24 mouse cellular contexts compared by ENCODE assay signal in the genomic region with DNA sequence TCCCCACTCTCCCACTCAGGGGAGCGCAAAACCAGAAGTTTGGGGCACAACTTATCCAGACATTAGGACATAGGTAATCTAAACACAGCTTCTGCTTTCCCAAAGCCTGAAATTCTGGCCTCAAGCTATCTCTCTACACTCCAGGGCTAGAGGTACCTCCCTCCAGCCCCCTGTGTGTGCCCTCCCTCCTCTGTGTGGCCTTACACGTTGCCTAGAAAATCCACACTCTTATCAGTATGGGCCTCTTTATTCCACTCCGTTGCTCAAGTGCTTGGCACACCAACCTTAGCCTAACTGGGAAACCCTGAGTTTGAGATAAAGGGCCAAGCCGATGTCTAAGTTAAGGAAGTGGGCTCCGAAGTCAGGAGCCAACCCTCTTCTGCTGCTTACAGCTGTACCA. TPM values are rescaled to one million over a fixed set of nuclear protein-coding genes. Genes with fewer than 3 reads are reported as not detected.
DNase-seq lines count a peak whose midpoint lies in the region; ATAC-seq and TF ChIP-seq lines count a peak whose summit lies in the region.
"Had no signal": no experiment of that assay in that cellular context is flagged by ENCODE, and none has a peak within 500 bp of the region (broad histone marks: within the 10 kb centered on the region; RNA-seq: fewer than 3 reads in every experiment).

No protein-coding gene starts in this region.

- DNase-seq in embryo, embryonic 10.5 days (ENCODE audit: low spot score) = peak; percentile 8
- no peak for DNase-seq in embryo, embryonic 9.5 days (ENCODE audit: extremely low spot score)
- DNase-seq in lung, embryonic 14.5 days = peak; percentile 28
- DNase-seq in lung, postnatal 36 days = no peak
- peak; percentile 86 for DNase-seq in midbrain, embryonic 11.5 days (ENCODE audit: low spot score, missing footprints)
- DNase-seq in midbrain, embryonic 14.5 days = no peak
- no peak for DNase-seq in forebrain, postnatal 0 days
- DNase-seq: adrenal gland, postnatal 10 days; cerebellum, adult 11 months; cerebellum, adult 8-10 months; cerebellum, postnatal 14 days; gastrocnemius, postnatal 10 days; heart, adult 2 months had no signal

- no peaks in the 10 kb centered on the region for H3K36me3 ChIP-seq in lung, embryonic 14.5 days (ENCODE audit: insufficient read depth)
- H3K36me3 ChIP-seq in midbrain, embryonic 11.5 days (ENCODE audit: control insufficient read depth, insufficient read depth, low read length) = no peaks in the 10 kb centered on the region
- H3K36me3 ChIP-seq in midbrain, embryonic 14.5 days (ENCODE audit: control insufficient read depth, insufficient read depth, low read length) = no peaks in the 10 kb centered on the region
- no peaks in the 10 kb centered on the region for H3K36me3 ChIP-seq in forebrain, postnatal 0 days (ENCODE audit: insufficient read depth)
- H3K36me3 ChIP-seq: embryonic facial prominence, embryonic 12.5 days; forebrain, embryonic 15.5 days; heart, embryonic 12.5 days; hindbrain, embryonic 12.5 days had no signal

- no peaks in the 10 kb centered on the region for H3K9me3 ChIP-seq in lung, embryonic 14.5 days (ENCODE audit: low read depth, low read length)
- H3K9me3 ChIP-seq in midbrain, embryonic 11.5 days (ENCODE audit: control insufficient read depth, low read length) = no peaks in the 10 kb centered on the region
- no peaks in the 10 kb centered on the region for H3K9me3 ChIP-seq in midbrain, embryonic 14.5 days (ENCODE audit: control insufficient read depth, low read length)
- no peaks in the 10 kb centered on the region for H3K9me3 ChIP-seq in forebrain, postnatal 0 days (ENCODE audit: low read length)
- H3K9me3 ChIP-seq: embryonic facial prominence, embryonic 12.5 days; forebrain, embryonic 15.5 days; heart, embryonic 12.5 days; hindbrain, embryonic 12.5 days had no signal

- H3K9ac ChIP-seq in lung, embryonic 14.5 days = no peak overlapping the region
- no peak overlapping the region for H3K9ac ChIP-seq in midbrain, embryonic 11.5 days (ENCODE audit: low read length)
- no peak overlapping the region for H3K9ac ChIP-seq in midbrain, embryonic 14.5 days (replicated peaks; ENCODE audit: low read length)
- H3K9ac ChIP-seq in forebrain, postnatal 0 days = no peak overlapping the region
- H3K9ac ChIP-seq: embryonic facial prominence, embryonic 12.5 days; forebrain, embryonic 15.5 days; heart, embryonic 12.5 days; hindbrain, embryonic 12.5 days had no signal

- no peaks in the 10 kb centered on the region; the same call in 1 of the 2 replicates for H3K4me1 ChIP-seq in lung, embryonic 14.5 days (ENCODE audit: insufficient read depth)
- 0 out of 2 replicates have a peak, but pooled peaks cover 3% of the 10 kb centered on the region for H3K4me1 ChIP-seq in midbrain, embryonic 11.5 days (ENCODE audit: control insufficient read depth, insufficient read depth, low read length)
- peaks cover 12% of the 10 kb centered on the region for H3K4me1 ChIP-seq in midbrain, embryonic 14.5 days (ENCODE audit: control insufficient read depth, insufficient read depth, low read length)
- no peaks in the 10 kb centered on the region for H3K4me1 ChIP-seq in forebrain, postnatal 0 days (ENCODE audit: insufficient read depth)

- no peak overlapping the region for H3K4me3 ChIP-seq in lung, embryonic 14.5 days (ENCODE audit: low read depth, low read length)
- no peak overlapping the region for H3K4me3 ChIP-seq in midbrain, embryonic 11.5 days (ENCODE audit: low read depth, low read length)
- no peak overlapping the region for H3K4me3 ChIP-seq in midbrain, embryonic 14.5 days (replicated peaks; ENCODE audit: low read depth, low read length)
- no peak overlapping the region for H3K4me3 ChIP-seq in forebrain, postnatal 0 days (ENCODE audit: low read depth, low read length)
- H3K4me3 ChIP-seq: embryonic facial prominence, embryonic 12.5 days; forebrain, embryonic 15.5 days; heart, adult 2 months; heart, embryonic 12.5 days; hindbrain, embryonic 12.5 days had no signal

- no peak overlapping the region for H3K4me2 ChIP-seq in lung, embryonic 14.5 days
- H3K4me2 ChIP-seq in midbrain, embryonic 11.5 days = no peak overlapping the region
- H3K4me2 ChIP-seq in midbrain, embryonic 14.5 days (ENCODE audit: low read length) = no peak overlapping the region
- H3K4me2 ChIP-seq in forebrain, postnatal 0 days (ENCODE audit: low read depth) = no peak overlapping the region
- H3K4me2 ChIP-seq: forebrain, embryonic 15.5 days; heart, embryonic 12.5 days; hindbrain, embryonic 12.5 days had no signal

- peaks cover 73% of the 10 kb centered on the region for H3K27me3 ChIP-seq in lung, embryonic 14.5 days (ENCODE audit: insufficient read depth, low read length)
- peaks cover 80% of the 10 kb centered on the region for H3K27me3 ChIP-seq in midbrain, embryonic 11.5 days (ENCODE audit: control insufficient read depth, insufficient read depth, low read length)
- peaks cover 78% of the 10 kb centered on the region for H3K27me3 ChIP-seq in midbrain, embryonic 14.5 days (ENCODE audit: control insufficient read depth, insufficient read depth, low read length)
- peaks cover 69% of the 10 kb centered on the region for H3K27me3 ChIP-seq in forebrain, postnatal 0 days (ENCODE audit: insufficient read depth, low read length)

- ATAC-seq in lung, embryonic 14.5 days (ENCODE audit: insufficient read depth) = peak; percentile 62; the same call in 1 of the 2 replicates
- no peak for ATAC-seq in midbrain, embryonic 11.5 days (ENCODE audit: low FRiP score)
- ATAC-seq in midbrain, embryonic 14.5 days (ENCODE audit: low FRiP score, low TSS enrichment) = no peak
- no peak for ATAC-seq in forebrain, postnatal 0 days
- ATAC-seq: forebrain, embryonic 15.5 days had no signal

- no peak for TF ChIP-seq CTCF in lung, embryonic 14.5 days (IDR thresholded peaks at IDR 0.05; ENCODE audit: low read depth)
- TF ChIP-seq CTCF in forebrain, postnatal 0 days (IDR thresholded peaks at IDR 0.05; ENCODE audit: low read depth) = no peak

- H3K27ac ChIP-seq in lung, embryonic 14.5 days (ENCODE audit: low read depth) = no peak overlapping the region
- no peak overlapping the region for H3K27ac ChIP-seq in midbrain, embryonic 11.5 days (ENCODE audit: low read depth, low read length)
- H3K27ac ChIP-seq in midbrain, embryonic 14.5 days (replicated peaks; ENCODE audit: low read depth, low read length) = no peak overlapping the region
- no peak overlapping the region for H3K27ac ChIP-seq in forebrain, postnatal 0 days (ENCODE audit: low read depth, low read length)
- H3K27ac ChIP-seq: embryonic facial prominence, embryonic 12.5 days; forebrain, embryonic 15.5 days; heart, adult 2 months; hindbrain, embryonic 12.5 days had no signal

- 6% methylated on average over 5 of the region's 5 CpGs for WGBS in lung, embryonic 14.5 days
- 8% methylated on average over 5 of the region's 5 CpGs for WGBS in midbrain, embryonic 11.5 days
- 11% methylated on average over 5 of the region's 5 CpGs for WGBS in midbrain, embryonic 14.5 days
- WGBS in forebrain, postnatal 0 days = 13% methylated on average over 5 of the region's 5 CpGs

RNA-seq across cellular contexts. Expression of gene Sox14, which starts 2.6 kb away (rescaled TPM):
- 0.09 TPM in 1 of 2 replicates, not detected in the other for polyA plus RNA-seq in lung, embryonic 14.5 days (2014; fragmentation: Nextera tagmentation; extraction: Ambion mirVana)
- polyA plus RNA-seq in midbrain, embryonic 11.5 days (2014; fragmentation: Nextera tagmentation; extraction: Ambion mirVana) = 12.4 and 14.0 TPM in 2 replicates
- polyA plus RNA-seq in midbrain, embryonic 14.5 days (2014; fragmentation: Nextera tagmentation; extraction: Ambion mirVana) = 94.9 TPM in 2 replicates
- total RNA-seq in forebrain, postnatal 0 days (2014; rRNA removed) = 1.2 and 2.0 TPM in 2 replicates
- 0.39 and 2.1 TPM in 2 replicates for polyA plus RNA-seq in forebrain, postnatal 0 days (2015; fragmentation: Nextera tagmentation; extraction: Ambion mirVana)
- total RNA-seq: adrenal gland, postnatal 10 days; adrenal gland, postnatal 4 days; gastrocnemius, postnatal 10 days; gastrocnemius, postnatal 4 days; heart, adult 2 months; heart, postnatal 25 days; MEL had no signal
- polyA plus RNA-seq: C2C12; cortical plate, adult 2 months; frontal cortex, adult 2 months; heart, adult 2 months had no signal

Comparison
In these comparisons a context has a peak if more than half of its experiments do, and no peak if none do; other contexts are left out.
1. DNase-seq: peak in embryo, embryonic 10.5 days (single experiment), lung, embryonic 14.5 days (single experiment) and midbrain, embryonic 11.5 days (single experiment); none in embryo, embryonic 9.5 days (single experiment), lung, postnatal 36 days (single experiment), midbrain, embryonic 14.5 days (single experiment) and forebrain, postnatal 0 days (single experiment).